Mouse (Mus musculus): ENCODE measurements around the gene Mast4. TPM values are rescaled to one million over a fixed set of nuclear protein-coding genes. Genes with fewer than 3 reads are reported as not detected.

The Mast4 gene
- total and polyA plus RNA-seq, 3 experiments: 8.5 to 33.1 (median 23.6) TPM

GRCm38 (mm10) chr13:103354737-103355136 lies 20.4 kb upstream of the Mast4 start:
- DNase-seq: peak; percentile 41 to 54
- intact Hi-C loops (cut with DNase I): no loop called here
- no peaks in the 10 kb centered on the region for H3K36me3 ChIP-seq (ENCODE audit: control insufficient read depth, insufficient read depth, low read length)
- no peak overlapping the region for H3K9ac ChIP-seq (ENCODE audit: low read depth, low read length)
- no peaks in the 10 kb centered on the region; the same call in 1 of the 2 replicates for H3K4me1 ChIP-seq (ENCODE audit: control insufficient read depth, insufficient read depth, low read length)
- TF ChIP-seq CTCF (IDR thresholded peaks at IDR 0.05): no peak
- TF ChIP-seq EP300 (IDR thresholded peaks at IDR 0.05; ENCODE audit: insufficient read depth, low read depth, low read length): no peak
- TF ChIP-seq POLR2A (IDR thresholded peaks at IDR 0.05; ENCODE audit: insufficient read depth, low read depth, low read length): no peak
- H3K27ac ChIP-seq: no peak overlapping the region; the same call in 1 of the 2 replicates
- H3K27me3 ChIP-seq (ENCODE audit: control insufficient read depth, insufficient read depth, low read length): no peaks in the 10 kb centered on the region
- WGBS: 57% methylated on average over 3 of the region's 3 CpGs
- H3K4me3 ChIP-seq: no peak overlapping the region
- H3K79me2 ChIP-seq (replicated peaks; ENCODE audit: control insufficient read depth, insufficient read depth, low read length): no peaks in the 10 kb centered on the region

DNA sequence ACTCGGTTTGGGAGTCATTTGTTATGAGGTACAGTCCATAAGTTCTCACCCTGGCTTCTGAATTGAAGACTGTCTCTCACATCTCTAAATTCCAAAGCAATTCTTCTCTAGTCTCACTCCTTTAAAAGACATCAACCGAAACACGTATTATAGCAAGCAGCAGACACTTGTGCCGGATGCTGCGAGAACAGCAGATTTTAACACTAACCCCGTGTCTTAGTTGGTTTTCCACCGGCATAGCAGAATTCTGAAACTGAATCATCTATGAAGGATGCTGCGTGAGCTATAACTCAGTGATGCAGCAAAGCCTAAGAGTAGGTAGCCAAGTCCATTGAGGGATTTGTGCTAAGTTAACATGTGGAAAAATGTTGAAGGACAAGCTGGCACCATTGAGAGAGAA lies 10.5 kb upstream of the Mast4 start:
- 89% methylated on average over 8 of the region's 8 CpGs for WGBS
- Histone ChIP-seq H3K27me3 (ENCODE audit: control insufficient read depth, insufficient read depth, low read length) (no peaks in the 10 kb centered on the region), H3K79me2 (replicated peaks; ENCODE audit: control insufficient read depth, insufficient read depth, low read length) (no peaks in the 10 kb centered on the region), H3K9ac (ENCODE audit: low read depth, low read length) (no peak overlapping the region), H3K36me3 (ENCODE audit: control insufficient read depth, insufficient read depth, low read length) (no peaks in the 10 kb centered on the region), H3K4me1 (ENCODE audit: control insufficient read depth, insufficient read depth, low read length) (no peaks in the 10 kb centered on the region), H3K4me3 (no peak overlapping the region), H3K27ac (no peak overlapping the region)
- no peak for DNase-seq
- TF ChIP-seq POLR2A (IDR thresholded peaks at IDR 0.05; ENCODE audit: insufficient read depth, low read depth, low read length) (no peak), CTCF (IDR thresholded peaks at IDR 0.05) (no peak), EP300 (IDR thresholded peaks at IDR 0.05; ENCODE audit: insufficient read depth, low read depth, low read length) (no peak)
- intact Hi-C loops (cut with DNase I): no loop called here

- H3K36me3 ChIP-seq (ENCODE audit: control insufficient read depth, insufficient read depth, low read length): no peaks in the 10 kb centered on the region
- WGBS: 83% methylated on average over 8 of the region's 8 CpGs
- intact Hi-C loops (cut with DNase I): no loop called here
- H3K4me1 ChIP-seq (ENCODE audit: control insufficient read depth, insufficient read depth, low read length): no peaks in the 10 kb centered on the region
- H3K79me2 ChIP-seq (replicated peaks; ENCODE audit: control insufficient read depth, insufficient read depth, low read length): no peaks in the 10 kb centered on the region
- DNase-seq: no peak
- H3K4me3 ChIP-seq: no peak overlapping the region
- no peaks in the 10 kb centered on the region for H3K27me3 ChIP-seq (ENCODE audit: control insufficient read depth, insufficient read depth, low read length)
- no peak for TF ChIP-seq CTCF (IDR thresholded peaks at IDR 0.05)
- no peak for TF ChIP-seq POLR2A (IDR thresholded peaks at IDR 0.05; ENCODE audit: insufficient read depth, low read depth, low read length)
- no peak for TF ChIP-seq EP300 (IDR thresholded peaks at IDR 0.05; ENCODE audit: insufficient read depth, low read depth, low read length)
- no peak overlapping the region for H3K27ac ChIP-seq
- no peak overlapping the region for H3K9ac ChIP-seq (ENCODE audit: low read depth, low read length)
Measured at GRCm38 (mm10) chr13:103344006-103344720, 9.9 kb upstream of the Mast4 start.

DNA sequence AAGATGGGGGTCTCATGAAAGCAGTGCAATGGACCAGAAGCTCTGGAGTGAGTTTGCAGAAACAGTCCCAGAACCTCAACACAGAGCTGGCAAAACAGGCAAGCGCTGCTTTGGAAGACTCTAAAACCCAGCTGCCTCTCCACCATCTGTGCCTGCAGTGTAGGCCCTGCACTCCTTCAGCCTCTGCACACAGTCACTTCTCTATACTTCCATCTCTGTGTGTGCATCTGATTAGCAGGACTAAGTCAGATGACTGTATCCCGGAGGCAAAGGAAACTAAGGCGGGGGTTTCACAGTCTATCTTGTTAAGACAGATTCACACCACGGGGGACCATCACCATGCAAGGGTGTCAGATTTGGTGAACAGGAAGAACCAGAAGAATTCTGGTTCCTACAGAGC lies 6.7 kb upstream of the Mast4 start:
- no peak overlapping the region for H3K4me3 ChIP-seq
- 81% methylated on average over 4 of the region's 4 CpGs for WGBS
- H3K27me3 ChIP-seq (ENCODE audit: control insufficient read depth, insufficient read depth, low read length): no peaks in the 10 kb centered on the region
- no peak overlapping the region for H3K9ac ChIP-seq (ENCODE audit: low read depth, low read length)
- intact Hi-C loops (cut with DNase I): no loop called here
- no peaks in the 10 kb centered on the region for H3K4me1 ChIP-seq (ENCODE audit: control insufficient read depth, insufficient read depth, low read length)
- no peaks in the 10 kb centered on the region for H3K36me3 ChIP-seq (ENCODE audit: control insufficient read depth, insufficient read depth, low read length)
- no peaks in the 10 kb centered on the region for H3K79me2 ChIP-seq (replicated peaks; ENCODE audit: control insufficient read depth, insufficient read depth, low read length)
- TF ChIP-seq EP300 (IDR thresholded peaks at IDR 0.05; ENCODE audit: insufficient read depth, low read depth, low read length) (no peak), CTCF (IDR thresholded peaks at IDR 0.05) (no peak), POLR2A (IDR thresholded peaks at IDR 0.05; ENCODE audit: insufficient read depth, low read depth, low read length) (no peak)
- DNase-seq: no peak
- no peak overlapping the region for H3K27ac ChIP-seq

DNA sequence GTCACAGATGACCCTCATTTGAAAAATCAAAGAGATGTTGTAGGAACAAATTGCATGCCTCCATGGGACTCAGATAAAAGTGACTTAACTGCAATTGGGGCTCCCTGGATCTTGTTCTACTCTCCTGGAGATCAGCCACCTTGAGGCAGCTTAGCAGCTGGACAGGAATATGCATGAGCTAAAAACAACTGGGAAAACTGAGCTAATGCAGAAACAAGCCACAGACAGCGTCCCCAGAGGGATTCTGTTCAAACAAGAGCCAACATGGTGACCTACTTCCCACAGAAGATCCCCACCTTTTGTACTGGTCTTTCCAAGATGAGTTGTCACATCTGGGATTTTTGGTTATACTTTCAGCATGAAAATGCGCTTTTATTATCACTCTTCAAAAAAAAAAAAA lies 4.3 kb upstream of the Mast4 start:
- Histone ChIP-seq H3K4me3 (no peak overlapping the region), H3K4me1 (ENCODE audit: control insufficient read depth, insufficient read depth, low read length) (peaks cover 2% of the 10 kb centered on the region), H3K27ac (peak overlapping the region; percentile 49), H3K27me3 (ENCODE audit: control insufficient read depth, insufficient read depth, low read length) (peaks cover 8% of the 10 kb centered on the region; the same call in 1 of the 2 replicates), H3K36me3 (ENCODE audit: control insufficient read depth, insufficient read depth, low read length) (no peaks in the 10 kb centered on the region), H3K79me2 (replicated peaks; ENCODE audit: control insufficient read depth, insufficient read depth, low read length) (no peaks in the 10 kb centered on the region), H3K9ac (ENCODE audit: low read depth, low read length) (no peak overlapping the region)
- WGBS: 53% methylated on average over 2 of the region's 2 CpGs
- TF ChIP-seq CTCF (IDR thresholded peaks at IDR 0.05): peak; percentile 34
- no peak for TF ChIP-seq POLR2A (IDR thresholded peaks at IDR 0.05; ENCODE audit: insufficient read depth, low read depth, low read length)
- peak; percentile 47 to 78 for DNase-seq
- intact Hi-C loops (cut with DNase I): loop anchor here (5.0 kb wide), 1 partner anchor 304 kb away; no protein-coding TSS in a partner anchor

- TF ChIP-seq EP300 (IDR thresholded peaks at IDR 0.05; ENCODE audit: insufficient read depth, low read depth, low read length): no peak
- no peak for TF ChIP-seq POLR2A (IDR thresholded peaks at IDR 0.05; ENCODE audit: insufficient read depth, low read depth, low read length)
- TF ChIP-seq CTCF (IDR thresholded peaks at IDR 0.05): no peak
- intact Hi-C loops (cut with DNase I): loop anchor here (5.0 kb wide), 1 partner anchor 306 kb away; no protein-coding TSS in a partner anchor
- Histone ChIP-seq H3K4me1 (ENCODE audit: control insufficient read depth, insufficient read depth, low read length) (peaks cover 2% of the 10 kb centered on the region), H3K79me2 (replicated peaks; ENCODE audit: control insufficient read depth, insufficient read depth, low read length) (no peaks in the 10 kb centered on the region), H3K27ac (no peak overlapping the region), H3K27me3 (ENCODE audit: control insufficient read depth, insufficient read depth, low read length) (peaks cover 8% of the 10 kb centered on the region; the same call in 1 of the 2 replicates), H3K4me3 (no peak overlapping the region), H3K36me3 (ENCODE audit: control insufficient read depth, insufficient read depth, low read length) (no peaks in the 10 kb centered on the region), H3K9ac (ENCODE audit: low read depth, low read length) (no peak overlapping the region)
- WGBS: 55% methylated on average over 5 of the region's 5 CpGs
- DNase-seq: no peak
Measured at GRCm38 (mm10) chr13:103336237-103336636, 1.9 kb upstream of the Mast4 start.

Measured in heart, adult 2 months (tissue).